Mouse (Mus musculus) stomach, postnatal 0 days (tissue): ENCODE measurements at regions not wholly inside any gene's neighbourhood (a gene's known extent, or its start where the extent isn't known, plus 50 kb on each side); places are given as distances from the start of the nearest gene placed in this dataset.

ENCODE experiments used
- ATAC-seq: fragments of 200-750 bp; cut with Nextera tagmentation; 2 replicates; pipeline ENCODE4 v1.8.0; 2017; ENCODE audit not compliant: low FRiP score, low TSS enrichment
- DNase-seq: peaks from one replicate; pipeline ENCODE4 v3.0.0-alpha.2; 2016; ENCODE audit warnings: low spot score
- H3K27ac ChIP-seq: fragments of 300-500 bp; sonication (generic); replicated peaks from 2 replicates; pipeline ENCODE4 v1.5.1; 2014; ENCODE audit warnings: mild to moderate bottlenecking, control low read depth
- H3K27me3 ChIP-seq: fragments of 300-500 bp; sonication (generic); 2 replicates; pipeline ENCODE4 v1.6.1; 2014; ENCODE audit warnings: low read length; ENCODE audit not compliant: control insufficient read depth, insufficient read depth
- H3K36me3 ChIP-seq: fragments of 300-500 bp; sonication (generic); 2 replicates; pipeline ENCODE4 v1.6.1; 2014; ENCODE audit warnings: low read length, mixed read lengths; ENCODE audit not compliant: control insufficient read depth, insufficient read depth
- H3K4me1 ChIP-seq: fragments of 300-500 bp; sonication (generic); replicated peaks from 2 replicates; pipeline ENCODE4 v1.6.1; 2014; ENCODE audit warnings: antibody characterized with exemption; ENCODE audit not compliant: control insufficient read depth, insufficient read depth
- H3K4me2 ChIP-seq: fragments of 300-500 bp; sonication (generic); replicated peaks from 2 replicates; pipeline ENCODE4 v1.6.1; 2014; ENCODE audit warnings: low read depth, mild to moderate bottlenecking, control low read depth, moderate library complexity
- H3K4me3 ChIP-seq: fragments of 300-500 bp; sonication (generic); 2 replicates; pipeline ENCODE4 v1.5.1; 2014; ENCODE audit warnings: low read depth, low read length, control low read depth
- H3K9ac ChIP-seq: fragments of 300-500 bp; sonication (generic); 2 replicates; pipeline ENCODE4 v1.6.1; 2014; ENCODE audit warnings: mild to moderate bottlenecking, low read length, control low read depth, mixed read lengths
- H3K9me3 ChIP-seq: fragments of 300-500 bp; sonication (generic); 2 replicates; pipeline ENCODE4 v1.6.1; 2016; ENCODE audit warnings: low read length; ENCODE audit not compliant: control insufficient read depth
- CTCF ChIP-seq: IDR thresholded peaks from 2 replicates; pipeline ENCODE4 v1.5.1; 2016; ENCODE audit warnings: antibody characterized with exemption, low read depth, mild to moderate bottlenecking, moderate library complexity
- EP300 ChIP-seq: optimal IDR thresholded peaks from 2 replicates; pipeline ENCODE3; 2016; ENCODE audit warnings: antibody characterized with exemption
- WGBS: fragments of 180-500 bp; shearing (Covaris S2); extraction: QIAGEN DNeasy Blood & Tissue Kit; methylation state at CpG from one replicate; pipeline ENCODE4 v1.1.7; 2014; 5-methylcytosine and 5-hydroxymethylcytosine counted together

- ATAC-seq = peak; percentile 71
- WGBS = 60% methylated on average over 5 of the region's 5 CpGs
- no peaks in the 10 kb centered on the region for H3K9me3 ChIP-seq
- no peaks in the 10 kb centered on the region for H3K27me3 ChIP-seq
- no peaks in the 10 kb centered on the region; the same call in 1 of the 2 replicates for H3K4me1 ChIP-seq
- H3K36me3 ChIP-seq = no peaks in the 10 kb centered on the region
- H3K27ac ChIP-seq = no peak overlapping the region
- no peak overlapping the region for H3K4me3 ChIP-seq
- TF ChIP-seq EP300 = no peak
- TF ChIP-seq CTCF = no peak
- DNase-seq = peak; percentile 44
- H3K9ac ChIP-seq = no peak overlapping the region
- no peak overlapping the region for H3K4me2 ChIP-seq
These were observed 77.7 kb downstream of the Phlda1 start for GRCm38 (mm10) chr10:111583744-111584152.

- H3K9me3 ChIP-seq = no peaks in the 10 kb centered on the region
- no peaks in the 10 kb centered on the region for H3K36me3 ChIP-seq
- peak; percentile 87 for ATAC-seq
- TF ChIP-seq CTCF = no peak
- TF ChIP-seq EP300 = no peak
- DNase-seq = no peak
- no peaks in the 10 kb centered on the region for H3K27me3 ChIP-seq
- no peak overlapping the region for H3K27ac ChIP-seq
- H3K4me3 ChIP-seq = no peak overlapping the region
- 50% methylated on average over 4 of the region's 4 CpGs for WGBS
- H3K4me1 ChIP-seq = no peaks in the 10 kb centered on the region
- no peak overlapping the region for H3K4me2 ChIP-seq
- no peak overlapping the region for H3K9ac ChIP-seq
These were observed 82.0 kb downstream of the Phlda1 start for GRCm38 (mm10) chr10:111587891-111588611.

- Histone ChIP-seq H3K36me3 (no peaks in the 10 kb centered on the region), H3K9ac (no peak overlapping the region), H3K9me3 (no peaks in the 10 kb centered on the region), H3K4me3 (no peak overlapping the region), H3K27ac (no peak overlapping the region), H3K27me3 (no peaks in the 10 kb centered on the region), H3K4me2 (no peak overlapping the region), H3K4me1 (no peaks in the 10 kb centered on the region)
- 76% methylated on average over 3 of the region's 3 CpGs for WGBS
- ATAC-seq (no peak), DNase-seq (no peak)
- TF ChIP-seq CTCF (no peak), EP300 (no peak)
These were observed 83.1 kb downstream of the Phlda1 start for GRCm38 (mm10) chr10:111589186-111589585.

DNA sequence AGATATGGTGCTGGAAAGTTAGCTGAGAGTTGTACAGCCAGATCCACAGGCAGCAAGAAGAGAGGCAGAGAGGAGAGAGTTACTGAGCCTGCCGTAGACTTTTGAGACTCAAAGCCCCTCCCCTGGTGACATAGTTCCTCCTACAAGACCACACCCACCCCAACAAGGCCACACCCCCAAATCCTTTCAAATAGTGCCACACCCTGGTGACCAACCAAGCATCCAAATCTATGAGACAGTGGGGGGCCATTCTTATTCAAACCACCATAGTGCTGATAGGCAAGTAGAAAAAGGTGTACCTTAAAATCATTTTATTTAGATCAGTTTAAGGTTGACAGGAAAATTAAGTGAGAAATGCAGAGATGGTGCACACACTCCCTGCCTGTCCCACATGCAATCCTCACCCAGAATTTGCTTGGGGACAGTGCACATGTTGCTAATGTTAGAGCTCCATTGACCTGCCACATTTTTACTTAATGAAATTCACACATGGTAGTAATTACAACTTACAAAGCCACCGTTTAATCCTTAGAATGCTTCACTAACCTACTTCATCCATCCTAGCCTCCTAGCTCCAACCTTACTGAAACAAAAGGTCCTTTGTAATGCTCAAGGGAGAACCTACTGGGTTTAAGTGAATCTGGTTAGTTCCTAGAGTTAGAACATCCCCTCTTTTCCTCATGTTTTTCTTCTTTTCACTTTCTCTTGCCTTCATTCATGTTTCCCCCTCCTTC lies 86.5 kb downstream of the Phlda1 start:
- Histone ChIP-seq H3K4me3 (no peak overlapping the region), H3K9me3 (no peaks in the 10 kb centered on the region), H3K9ac (no peak overlapping the region), H3K27ac (no peak overlapping the region), H3K4me1 (no peaks in the 10 kb centered on the region), H3K4me2 (no peak overlapping the region), H3K27me3 (no peaks in the 10 kb centered on the region), H3K36me3 (no peaks in the 10 kb centered on the region)
- no peak for TF ChIP-seq EP300
- no peak for TF ChIP-seq CTCF
- no peak for ATAC-seq
- 78% methylated on average over 2 of the region's 2 CpGs for WGBS
- no peak for DNase-seq

GRCm38 (mm10) chr10:111593280-111593679 lies 87.2 kb downstream of the Phlda1 start:
- DNase-seq (no peak), ATAC-seq (no peak)
- Histone ChIP-seq H3K27me3 (no peaks in the 10 kb centered on the region), H3K27ac (no peak overlapping the region), H3K9ac (no peak overlapping the region), H3K4me3 (no peak overlapping the region), H3K4me2 (no peak overlapping the region), H3K9me3 (no peaks in the 10 kb centered on the region), H3K4me1 (no peaks in the 10 kb centered on the region), H3K36me3 (no peaks in the 10 kb centered on the region)
- 95% methylated on average over 2 of the region's 2 CpGs for WGBS
- TF ChIP-seq CTCF = no peak
- TF ChIP-seq EP300 = no peak

GRCm38 (mm10) chr10:111594171-111594570 lies 88.1 kb downstream of the Phlda1 start:
- Histone ChIP-seq H3K36me3 (no peaks in the 10 kb centered on the region), H3K4me3 (no peak overlapping the region), H3K27ac (no peak overlapping the region), H3K4me1 (no peaks in the 10 kb centered on the region), H3K27me3 (no peaks in the 10 kb centered on the region), H3K4me2 (no peak overlapping the region), H3K9me3 (no peaks in the 10 kb centered on the region), H3K9ac (no peak overlapping the region)
- WGBS = 90% methylated on average over 11 of the region's 11 CpGs
- no peak for DNase-seq
- no peak for ATAC-seq
- TF ChIP-seq EP300 = no peak
